Mouse (Mus musculus) hindbrain, embryonic 11.5 days (tissue): Measurements from ENCODE around the gene Gdap1l1. TPM values are rescaled to one million over a fixed set of nuclear protein-coding genes. Genes with fewer than 3 reads are reported as not detected.

Experiments used
- ATAC-seq: fragments of 200-750 bp; cut with Nextera tagmentation; 2 replicates; pipeline ENCODE4 v1.8.0; 2017; ENCODE audit warnings: mild to moderate bottlenecking, moderate TSS enrichment, moderate library complexity; ENCODE audit not compliant: low FRiP score
- DNase-seq: peaks from one replicate; pipeline ENCODE4 v3.0.0-alpha.2; 2015; ENCODE audit warnings: low spot score
- H3K27ac ChIP-seq: fragments of 300-500 bp; sonication (generic); 2 replicates; pipeline ENCODE4 v1.5.1; 2014; ENCODE audit warnings: mild to moderate bottlenecking, low read depth, low read length
- H3K27me3 ChIP-seq: fragments of 300-500 bp; sonication (generic); 2 replicates; pipeline ENCODE4 v1.6.1; 2014; ENCODE audit warnings: mild to moderate bottlenecking, low read length, moderate library complexity, mixed read lengths; ENCODE audit not compliant: control insufficient read depth, insufficient read depth
- H3K36me3 ChIP-seq: fragments of 300-500 bp; sonication (generic); 2 replicates; pipeline ENCODE4 v1.6.1; 2014; ENCODE audit warnings: mild to moderate bottlenecking, low read length, moderate library complexity, mixed read lengths; ENCODE audit not compliant: control insufficient read depth, insufficient read depth
- H3K4me1 ChIP-seq: fragments of 300-500 bp; sonication (generic); replicated peaks from 2 replicates; pipeline ENCODE4 v1.6.1; 2014; ENCODE audit warnings: low read length, mixed read lengths; ENCODE audit not compliant: control insufficient read depth, insufficient read depth
- H3K4me2 ChIP-seq: fragments of 300-500 bp; sonication (generic); replicated peaks from 2 replicates; pipeline ENCODE4 v1.6.1; 2014; ENCODE audit warnings: mild to moderate bottlenecking, low read depth, low read length
- H3K4me3 ChIP-seq: fragments of 300-500 bp; sonication (generic); 2 replicates; pipeline ENCODE4 v1.5.1; 2014; ENCODE audit warnings: low read depth, low read length
- H3K9ac ChIP-seq: fragments of 300-500 bp; sonication (generic); 2 replicates; pipeline ENCODE4 v1.6.1; 2014; ENCODE audit warnings: low read depth, low read length
- H3K9me3 ChIP-seq: fragments of 300-500 bp; sonication (generic); 2 replicates; pipeline ENCODE4 v1.6.1; 2016; ENCODE audit warnings: low read length; ENCODE audit not compliant: control insufficient read depth
- WGBS: fragments of 180-500 bp; shearing (Covaris S2); extraction: QIAGEN DNeasy Blood & Tissue Kit; methylation state at CpG from one replicate; pipeline ENCODE4 v1.1.7; 2014; 5-methylcytosine and 5-hydroxymethylcytosine counted together
- polyA plus RNA-seq: library from polyadenylated mRNA; unstranded; fragments of >200 nt; fragmentation: Nextera tagmentation; extraction: Ambion mirVana; gene quantifications from 2 replicates; pipeline ENCODE4 v1.2.1, GENCODE M21; 2014

The Gdap1l1 gene
- polyA plus RNA-seq, 1 experiment from 2014 or later, result 47.4 TPM

GRCm38 (mm10) chr2:163433971-163434370 is 4.3 kb upstream of the Gdap1l1 start:
- Histone ChIP-seq H3K9ac (no peak overlapping the region), H3K4me2 (no peak overlapping the region), H3K27ac (no peak overlapping the region), H3K36me3 (no peaks in the 10 kb centered on the region), H3K4me1 (0 out of 2 replicates have a peak, but pooled peaks cover 2% of the 10 kb centered on the region), H3K9me3 (no peaks in the 10 kb centered on the region), H3K4me3 (no peak overlapping the region), H3K27me3 (0 out of 2 replicates have a peak, but pooled peaks cover 2% of the 10 kb centered on the region)
- no peak for ATAC-seq
- DNase-seq, result no peak
- 18% methylated on average over 4 of the region's 4 CpGs for WGBS

DNA sequence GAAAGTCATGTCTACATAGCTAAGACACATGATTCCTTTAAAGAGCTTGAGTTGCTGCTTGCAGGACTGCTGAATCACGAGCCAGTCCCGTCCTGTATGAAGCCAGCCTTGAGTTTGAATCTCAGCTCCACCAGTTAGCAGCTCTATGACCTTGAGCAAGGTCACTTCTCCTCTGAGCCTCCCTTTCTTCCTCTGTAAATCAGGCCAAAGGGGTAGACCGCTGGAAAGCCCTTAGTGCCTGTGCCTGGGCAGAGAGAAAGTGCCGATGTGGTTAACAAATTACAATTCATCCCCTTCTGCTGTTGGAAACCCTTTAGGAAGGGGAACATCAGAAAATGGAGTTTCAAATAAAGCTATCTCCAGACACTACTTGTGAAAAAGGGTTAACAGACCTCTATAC is 476 bp upstream of the Gdap1l1 start:
- ATAC-seq, result no peak
- peak overlapping the region; percentile 67 for H3K4me2 ChIP-seq
- H3K4me3 ChIP-seq, result peak overlapping the region; percentile 61
- DNase-seq, result no peak
- H3K4me1 ChIP-seq, result 0 out of 2 replicates have a peak, but pooled peaks cover 2% of the 10 kb centered on the region
- 44% methylated on average over 4 of the region's 4 CpGs for WGBS
- no peaks in the 10 kb centered on the region for H3K9me3 ChIP-seq
- 0 out of 2 replicates have a peak, but pooled peaks cover 2% of the 10 kb centered on the region for H3K27me3 ChIP-seq
- H3K27ac ChIP-seq, result no peak overlapping the region
- no peaks in the 10 kb centered on the region for H3K36me3 ChIP-seq
- H3K9ac ChIP-seq, result peak overlapping the region; percentile 76

DNA sequence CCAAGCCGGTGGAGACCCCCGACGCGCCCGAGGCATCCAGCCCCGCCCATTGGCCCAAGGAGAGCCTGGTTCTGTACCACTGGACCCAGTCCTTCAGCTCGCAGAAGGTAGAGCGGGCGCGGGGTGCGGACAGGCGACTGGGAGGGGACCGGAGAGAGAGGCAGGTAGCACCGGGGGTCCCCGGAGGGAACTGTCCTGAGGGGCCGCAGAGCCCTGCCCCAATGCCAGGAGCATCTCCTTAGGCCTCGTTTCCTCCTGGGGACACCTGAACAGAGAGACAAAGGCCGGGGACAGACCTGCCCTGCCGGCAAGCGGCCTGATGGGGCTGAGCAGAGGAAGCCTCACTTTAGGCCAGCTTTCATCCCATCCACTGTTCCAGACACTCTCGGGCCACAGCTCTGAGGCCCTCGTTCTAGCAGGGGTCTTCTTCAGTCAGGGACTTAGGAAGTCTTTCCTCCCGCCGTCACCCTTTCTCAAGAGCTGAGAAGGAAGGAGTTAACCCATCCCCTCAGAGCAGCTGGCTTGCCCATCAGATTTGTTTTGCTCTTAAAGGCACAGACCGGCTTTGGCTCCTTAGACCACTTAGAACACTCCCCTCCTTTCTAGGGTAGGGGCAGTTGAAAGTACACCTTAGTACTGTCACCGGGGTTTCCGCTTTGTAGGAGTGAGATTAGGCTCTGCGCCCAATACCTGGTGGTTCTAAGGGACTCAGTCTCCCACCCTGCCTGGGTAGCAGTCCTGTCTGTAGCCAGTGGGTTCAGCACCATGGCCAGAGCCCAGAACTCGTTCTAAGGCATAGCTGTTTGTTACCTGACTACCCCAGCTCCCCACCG is 559 bp downstream of the Gdap1l1 start:
- peak; percentile 72 for DNase-seq
- Histone ChIP-seq H3K27ac (peak overlapping the region; percentile 65), H3K4me3 (peak overlapping the region; percentile 61), H3K9me3 (no peaks in the 10 kb centered on the region), H3K4me1 (0 out of 2 replicates have a peak, but pooled peaks cover 2% of the 10 kb centered on the region), H3K4me2 (peak overlapping the region; percentile 67), H3K27me3 (0 out of 2 replicates have a peak, but pooled peaks cover 2% of the 10 kb centered on the region), H3K36me3 (no peaks in the 10 kb centered on the region), H3K9ac (peak overlapping the region; percentile 76)
- peak; percentile 67 for ATAC-seq
- 1% methylated on average over 30 of the region's 30 CpGs for WGBS

GRCm38 (mm10) chr2:163439488-163439887 is 1.2 kb downstream of the Gdap1l1 start:
- H3K9me3 ChIP-seq, result no peaks in the 10 kb centered on the region
- peak overlapping the region; percentile 76 for H3K9ac ChIP-seq
- 0 out of 2 replicates have a peak, but pooled peaks cover 2% of the 10 kb centered on the region for H3K4me1 ChIP-seq
- WGBS, result 73% methylated on average over 1 of the region's 1 CpGs
- ATAC-seq (no peak), DNase-seq (no peak)
- no peaks in the 10 kb centered on the region for H3K36me3 ChIP-seq
- H3K4me2 ChIP-seq, result peak overlapping the region; percentile 67
- peak overlapping the region; percentile 61 for H3K4me3 ChIP-seq
- H3K27me3 ChIP-seq, result 0 out of 2 replicates have a peak, but pooled peaks cover 2% of the 10 kb centered on the region
- H3K27ac ChIP-seq, result no peak overlapping the region

GRCm38 (mm10) chr2:163443543-163443942 is 5.3 kb downstream of the Gdap1l1 start:
- no peak for ATAC-seq
- 71% methylated on average over 6 of the region's 6 CpGs for WGBS

GRCm38 (mm10) chr2:163444017-163444416 is 5.7 kb downstream of the Gdap1l1 start:
- H3K4me2 ChIP-seq, result no peak overlapping the region
- H3K36me3 ChIP-seq, result no peaks in the 10 kb centered on the region
- ATAC-seq, result no peak
- H3K9me3 ChIP-seq, result no peaks in the 10 kb centered on the region
- no peak overlapping the region for H3K4me3 ChIP-seq
- H3K4me1 ChIP-seq, result no peaks in the 10 kb centered on the region
- H3K27ac ChIP-seq, result no peak overlapping the region
- H3K9ac ChIP-seq, result no peak overlapping the region
- 73% methylated on average over 7 of the region's 7 CpGs for WGBS
- DNase-seq, result no peak
- no peaks in the 10 kb centered on the region for H3K27me3 ChIP-seq

More at GRCm38 (mm10) chr2:163443543-163443942, 5.3 kb downstream of the Gdap1l1 start:
- no peak overlapping the region for H3K4me3 ChIP-seq
- H3K36me3 ChIP-seq, result no peaks in the 10 kb centered on the region
- no peak overlapping the region for H3K27ac ChIP-seq
- H3K9me3 ChIP-seq, result no peaks in the 10 kb centered on the region
- H3K4me2 ChIP-seq, result no peak overlapping the region
- H3K9ac ChIP-seq, result no peak overlapping the region
- no peaks in the 10 kb centered on the region for H3K4me1 ChIP-seq
- 0 out of 2 replicates have a peak, but pooled peaks cover 2% of the 10 kb centered on the region for H3K27me3 ChIP-seq
- DNase-seq, result no peak

DNA sequence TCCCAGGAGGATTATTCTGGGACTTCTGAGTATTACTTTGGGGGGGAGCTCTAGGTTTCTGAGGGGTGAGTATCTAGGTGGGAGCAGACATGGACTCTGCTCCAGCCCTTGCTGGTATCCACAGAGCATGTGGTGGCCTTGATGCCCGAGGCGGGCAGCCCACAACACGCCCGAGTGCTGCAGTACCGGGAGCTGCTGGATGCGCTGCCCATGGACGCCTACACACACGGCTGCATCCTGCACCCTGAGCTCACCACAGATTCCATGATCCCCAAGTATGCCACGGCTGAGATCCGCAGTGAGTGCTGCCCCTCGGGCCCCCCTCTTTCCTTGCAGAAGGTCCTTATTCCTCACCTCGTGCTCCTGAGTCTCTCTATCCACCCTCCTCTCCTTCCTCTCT is 9.1 kb downstream of the Gdap1l1 start:
- ATAC-seq (no peak), DNase-seq (no peak)
- no peaks in the 10 kb centered on the region for H3K9me3 ChIP-seq
- no peaks in the 10 kb centered on the region for H3K27me3 ChIP-seq
- H3K36me3 ChIP-seq, result no peaks in the 10 kb centered on the region
- no peak overlapping the region for H3K27ac ChIP-seq
- 83% methylated on average over 12 of the region's 12 CpGs for WGBS
- no peaks in the 10 kb centered on the region for H3K4me1 ChIP-seq
- H3K4me3 ChIP-seq, result no peak overlapping the region
- no peak overlapping the region for H3K9ac ChIP-seq
- no peak overlapping the region for H3K4me2 ChIP-seq

DNA sequence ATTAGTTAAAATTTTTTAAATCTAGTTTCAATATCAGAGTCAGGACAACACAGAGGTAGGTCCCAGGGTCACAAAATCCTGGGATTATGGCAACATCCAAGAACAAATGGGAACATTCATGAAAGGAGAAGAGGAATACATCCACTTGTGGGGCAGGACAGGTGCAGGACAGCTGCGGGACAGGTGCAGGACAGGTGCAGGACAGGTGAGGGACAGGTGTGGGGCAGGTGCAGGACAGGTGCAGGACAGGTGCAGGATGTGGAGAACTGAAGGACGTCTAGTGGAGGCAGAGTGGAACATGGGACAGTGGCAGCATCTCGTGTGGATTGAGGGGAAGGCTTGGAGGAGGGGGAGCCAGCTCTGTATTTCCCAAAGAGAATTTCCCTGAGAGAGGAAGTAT is 11.0 kb downstream of the Gdap1l1 start:
- Histone ChIP-seq H3K4me3 (no peak overlapping the region), H3K27me3 (no peaks in the 10 kb centered on the region), H3K9me3 (no peaks in the 10 kb centered on the region), H3K4me2 (no peak overlapping the region), H3K4me1 (no peaks in the 10 kb centered on the region), H3K36me3 (no peaks in the 10 kb centered on the region), H3K9ac (no peak overlapping the region), H3K27ac (no peak overlapping the region)
- no peak for ATAC-seq
- 65% methylated on average over 3 of the region's 3 CpGs for WGBS
- DNase-seq, result no peak
